Mouse (Mus musculus): Measurements from ENCODE around the gene Ptprr. TPM values are rescaled to one million over a fixed set of nuclear protein-coding genes. Genes with fewer than 3 reads are reported as not detected.

Gene Ptprr
- polyA plus RNA-seq, 1 experiment = 59.4 TPM

DNA sequence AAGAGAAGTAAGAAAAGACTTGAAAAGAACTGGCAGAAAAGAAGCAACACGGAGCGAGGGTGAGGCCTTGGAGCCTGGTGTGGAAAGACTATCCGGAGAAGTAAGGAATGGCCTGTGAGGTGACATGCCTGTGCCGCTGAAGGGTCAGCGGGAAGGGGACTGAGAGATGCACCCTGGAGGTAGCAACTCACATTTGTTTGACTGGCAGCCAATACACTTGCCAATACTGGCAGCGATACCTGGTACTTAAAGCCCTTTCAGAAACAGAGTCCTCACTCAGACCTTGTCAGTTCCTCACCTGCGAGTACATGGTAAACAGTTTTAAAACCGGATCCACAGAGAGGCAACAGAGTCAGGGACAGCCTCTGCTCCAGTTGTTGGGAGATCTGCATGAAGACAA is 122.2 kb downstream of the Ptprr start:
- DNase-seq = peak; percentile 53 to 65
- TF ChIP-seq POLR2A (IDR thresholded peaks at IDR 0.05; ENCODE audit: borderline replicate concordance, insufficient read depth, low read length) = no peak
- TF ChIP-seq CTCF (IDR thresholded peaks at IDR 0.05; ENCODE audit: borderline replicate concordance, insufficient read depth, low read depth, low read length) = no peak
- 32% methylated on average over 8 of the region's 8 CpGs for WGBS

DNA sequence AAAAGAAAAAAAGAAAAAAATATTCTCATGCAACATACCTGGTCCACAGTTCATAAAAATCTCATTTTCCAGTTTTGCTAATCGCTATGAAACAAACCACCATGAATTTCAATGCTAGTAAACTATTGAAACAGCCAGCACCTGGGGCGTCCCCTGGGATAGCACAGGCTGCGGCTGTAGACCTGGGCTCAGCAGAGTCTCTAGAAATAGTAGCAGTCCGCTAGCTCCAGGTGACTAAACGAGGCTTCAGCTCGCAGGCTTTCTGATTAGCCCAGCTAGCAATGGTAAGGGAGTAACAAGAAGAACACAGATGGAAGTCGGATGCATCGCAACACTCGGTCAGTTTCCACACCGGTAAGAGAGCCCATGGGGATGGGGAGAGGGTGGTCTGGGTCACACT is 125.7 kb downstream of the Ptprr start:
- peak overlapping the region; percentile 6 for H3K4me3 ChIP-seq (replicated peaks; ENCODE audit: insufficient read depth, low read depth, low read length)
- DNase-seq = peak; percentile 44 to 48
- no peak for TF ChIP-seq CTCF (IDR thresholded peaks at IDR 0.05; ENCODE audit: borderline replicate concordance, insufficient read depth, low read depth, low read length)
- peaks cover 11% of the 10 kb centered on the region for H3K4me1 ChIP-seq (ENCODE audit: control insufficient read depth, insufficient read depth, low read length)
- no peaks in the 10 kb centered on the region for H3K27me3 ChIP-seq (ENCODE audit: control insufficient read depth, insufficient read depth, low read length)
- WGBS = 47% methylated on average over 10 of the region's 10 CpGs
- H3K27ac ChIP-seq (ENCODE audit: insufficient read depth, low read length) = no peak overlapping the region

More for the DNA sequence above, 122.2 kb downstream of the Ptprr start:
- H3K4me1 ChIP-seq (ENCODE audit: control insufficient read depth, insufficient read depth, low read length) = peaks cover 11% of the 10 kb centered on the region
- no peaks in the 10 kb centered on the region for H3K27me3 ChIP-seq (ENCODE audit: control insufficient read depth, insufficient read depth, low read length)
- no peak overlapping the region for H3K27ac ChIP-seq (ENCODE audit: insufficient read depth, low read length)
- H3K4me3 ChIP-seq (replicated peaks; ENCODE audit: insufficient read depth, low read depth, low read length) = no peak overlapping the region

DNA sequence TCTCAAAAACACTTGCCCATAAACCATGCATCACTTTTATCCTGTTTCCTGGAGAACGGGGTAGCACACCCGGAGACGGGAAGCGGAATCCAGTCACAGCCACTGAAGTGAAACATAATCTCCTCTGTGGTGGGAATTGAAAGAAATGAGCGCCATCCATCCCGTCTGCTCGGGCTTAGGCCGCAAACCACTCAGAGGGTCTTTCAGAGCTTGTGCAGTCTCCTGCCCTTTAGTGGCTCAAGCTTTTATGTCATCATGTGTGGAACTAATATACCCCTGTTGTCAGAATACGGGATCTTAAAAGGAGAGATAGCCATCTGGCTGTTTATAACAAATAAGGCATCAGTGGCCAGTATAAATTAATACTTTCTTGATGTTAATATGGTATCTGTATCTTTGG is 128.1 kb downstream of the Ptprr start:
- TF ChIP-seq POLR2A (IDR thresholded peaks at IDR 0.05; ENCODE audit: borderline replicate concordance, insufficient read depth, low read length) (no peak), CTCF (IDR thresholded peaks at IDR 0.05; ENCODE audit: borderline replicate concordance, insufficient read depth, low read depth, low read length) (no peak)
- Histone ChIP-seq H3K4me1 (ENCODE audit: control insufficient read depth, insufficient read depth, low read length) (peaks cover 11% of the 10 kb centered on the region), H3K27ac (ENCODE audit: insufficient read depth, low read length) (no peak overlapping the region), H3K27me3 (ENCODE audit: control insufficient read depth, insufficient read depth, low read length) (no peaks in the 10 kb centered on the region), H3K4me3 (replicated peaks; ENCODE audit: insufficient read depth, low read depth, low read length) (no peak overlapping the region)
- 64% methylated on average over 9 of the region's 9 CpGs for WGBS
- no peak for DNase-seq

DNA sequence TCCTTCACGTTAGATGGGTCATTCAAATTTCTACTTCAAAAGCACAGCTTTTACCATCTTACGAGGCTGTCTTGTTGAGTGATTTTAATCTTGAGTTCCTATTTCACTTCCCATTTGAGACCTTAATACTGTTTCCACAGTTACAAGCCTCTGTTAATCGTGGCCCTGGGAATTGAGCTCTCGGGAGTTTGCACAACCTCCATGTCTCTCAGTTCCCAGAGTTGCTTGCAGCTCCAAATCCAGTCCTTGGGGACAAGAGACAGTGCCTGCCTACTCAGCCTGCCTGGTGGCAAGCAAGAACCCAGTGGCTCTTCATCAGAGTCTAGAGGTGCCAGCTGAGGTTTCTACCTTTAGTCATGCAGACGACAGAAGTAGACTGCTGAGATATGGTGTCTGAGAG is 136.7 kb downstream of the Ptprr start:
- no peaks in the 10 kb centered on the region for H3K27me3 ChIP-seq (ENCODE audit: control insufficient read depth, insufficient read depth, low read length)
- no peak for DNase-seq
- H3K4me3 ChIP-seq (replicated peaks; ENCODE audit: insufficient read depth, low read depth, low read length) = no peak overlapping the region
- no peak for TF ChIP-seq CTCF (IDR thresholded peaks at IDR 0.05; ENCODE audit: borderline replicate concordance, insufficient read depth, low read depth, low read length)
- no peak for TF ChIP-seq POLR2A (IDR thresholded peaks at IDR 0.05; ENCODE audit: borderline replicate concordance, insufficient read depth, low read length)
- 86% methylated on average over 5 of the region's 5 CpGs for WGBS
- no peaks in the 10 kb centered on the region for H3K4me1 ChIP-seq (ENCODE audit: control insufficient read depth, insufficient read depth, low read length)
- H3K27ac ChIP-seq (ENCODE audit: insufficient read depth, low read length) = no peak overlapping the region

DNA sequence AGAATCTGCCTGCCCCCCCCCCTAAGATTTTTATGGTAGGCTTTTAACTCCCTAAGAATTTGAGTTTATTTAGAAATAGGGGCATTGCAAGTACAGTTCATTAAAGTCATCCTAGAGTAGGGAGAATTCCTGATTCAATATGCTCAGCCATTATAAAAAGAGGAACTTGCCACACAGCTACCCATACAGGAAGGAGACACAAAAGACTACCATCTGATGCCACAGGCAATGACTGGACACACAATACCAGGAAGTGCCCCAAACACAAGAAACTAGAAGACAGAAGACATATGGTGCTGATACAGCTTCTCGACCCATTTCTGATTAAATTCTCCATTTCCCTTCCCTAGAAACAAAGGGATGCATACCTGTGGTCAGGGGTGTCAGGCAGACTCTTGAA is 138.7 kb downstream of the Ptprr start:
- no peaks in the 10 kb centered on the region for H3K4me1 ChIP-seq (ENCODE audit: control insufficient read depth, insufficient read depth, low read length)
- TF ChIP-seq POLR2A (IDR thresholded peaks at IDR 0.05; ENCODE audit: borderline replicate concordance, insufficient read depth, low read length) = no peak
- no peak for TF ChIP-seq CTCF (IDR thresholded peaks at IDR 0.05; ENCODE audit: borderline replicate concordance, insufficient read depth, low read depth, low read length)
- 81% methylated on average over 1 of the region's 1 CpGs for WGBS
- no peak overlapping the region for H3K27ac ChIP-seq (ENCODE audit: insufficient read depth, low read length)
- H3K4me3 ChIP-seq (replicated peaks; ENCODE audit: insufficient read depth, low read depth, low read length) = no peak overlapping the region
- DNase-seq = no peak
- no peaks in the 10 kb centered on the region for H3K27me3 ChIP-seq (ENCODE audit: control insufficient read depth, insufficient read depth, low read length)

DNA sequence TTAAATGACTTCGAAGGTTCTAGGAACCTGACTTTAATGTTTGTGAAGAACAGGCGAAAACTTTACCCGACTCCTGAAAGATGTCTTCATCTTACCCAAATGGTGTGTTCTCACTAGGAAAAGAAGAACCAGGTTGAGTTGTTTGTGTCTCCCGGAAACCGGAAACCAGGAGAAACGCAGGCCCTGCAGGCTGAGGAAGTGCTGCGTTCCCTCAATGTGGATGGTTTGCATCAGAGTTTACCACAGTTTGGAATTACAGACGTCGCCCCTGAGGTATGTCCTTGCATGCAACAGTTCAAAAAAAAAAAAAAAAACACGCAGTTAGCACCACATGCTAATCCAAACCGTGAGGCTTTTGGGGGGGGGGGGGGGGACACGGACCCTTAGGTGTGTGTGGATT is 144.3 kb downstream of the Ptprr start:
- no peak for DNase-seq
- H3K27me3 ChIP-seq (ENCODE audit: control insufficient read depth, insufficient read depth, low read length) = no peaks in the 10 kb centered on the region
- 83% methylated on average over 12 of the region's 12 CpGs for WGBS
- H3K4me1 ChIP-seq (ENCODE audit: control insufficient read depth, insufficient read depth, low read length) = no peaks in the 10 kb centered on the region
- TF ChIP-seq CTCF (IDR thresholded peaks at IDR 0.05; ENCODE audit: borderline replicate concordance, insufficient read depth, low read depth, low read length) (no peak), POLR2A (IDR thresholded peaks at IDR 0.05; ENCODE audit: borderline replicate concordance, insufficient read depth, low read length) (no peak)
- H3K27ac ChIP-seq (ENCODE audit: insufficient read depth, low read length) = no peak overlapping the region
- no peak overlapping the region for H3K4me3 ChIP-seq (replicated peaks; ENCODE audit: insufficient read depth, low read depth, low read length)

DNA sequence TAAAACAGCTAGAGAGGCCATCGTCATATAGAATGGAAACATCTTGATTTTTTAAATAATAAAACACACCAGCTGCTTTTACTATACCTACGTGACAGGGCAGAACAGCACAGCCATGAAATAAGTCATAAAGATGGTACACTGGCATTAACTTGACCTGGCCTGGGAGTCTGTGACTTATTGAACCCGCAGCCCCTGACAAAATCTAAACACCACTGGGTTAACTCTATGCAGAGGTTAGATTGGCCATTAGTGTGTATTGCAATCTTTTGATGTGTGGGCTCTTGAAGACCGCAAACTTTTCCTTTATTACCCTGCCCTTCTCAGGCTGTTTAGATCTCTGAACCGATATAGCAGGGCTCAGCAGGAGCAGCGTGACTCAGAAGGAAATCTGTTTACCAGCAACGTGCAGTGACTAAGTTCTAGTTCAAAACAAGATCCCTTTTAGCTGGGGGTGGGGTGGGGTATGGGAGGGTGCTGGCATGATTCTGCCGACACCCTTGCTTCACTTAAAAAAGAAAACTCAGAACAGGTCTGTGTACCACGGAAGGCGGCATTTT is 157.4 kb downstream of the Ptprr start:
- H3K4me1 ChIP-seq (ENCODE audit: control insufficient read depth, insufficient read depth, low read length) = no peaks in the 10 kb centered on the region
- WGBS = 69% methylated on average over 10 of the region's 10 CpGs
- DNase-seq = no peak
- H3K4me3 ChIP-seq (replicated peaks; ENCODE audit: insufficient read depth, low read depth, low read length) = no peak overlapping the region
- no peaks in the 10 kb centered on the region for H3K27me3 ChIP-seq (ENCODE audit: control insufficient read depth, insufficient read depth, low read length)
- TF ChIP-seq CTCF (IDR thresholded peaks at IDR 0.05; ENCODE audit: borderline replicate concordance, insufficient read depth, low read depth, low read length) (no peak), POLR2A (IDR thresholded peaks at IDR 0.05; ENCODE audit: borderline replicate concordance, insufficient read depth, low read length) (no peak)
- H3K27ac ChIP-seq (ENCODE audit: insufficient read depth, low read length) = no peak overlapping the region

DNA sequence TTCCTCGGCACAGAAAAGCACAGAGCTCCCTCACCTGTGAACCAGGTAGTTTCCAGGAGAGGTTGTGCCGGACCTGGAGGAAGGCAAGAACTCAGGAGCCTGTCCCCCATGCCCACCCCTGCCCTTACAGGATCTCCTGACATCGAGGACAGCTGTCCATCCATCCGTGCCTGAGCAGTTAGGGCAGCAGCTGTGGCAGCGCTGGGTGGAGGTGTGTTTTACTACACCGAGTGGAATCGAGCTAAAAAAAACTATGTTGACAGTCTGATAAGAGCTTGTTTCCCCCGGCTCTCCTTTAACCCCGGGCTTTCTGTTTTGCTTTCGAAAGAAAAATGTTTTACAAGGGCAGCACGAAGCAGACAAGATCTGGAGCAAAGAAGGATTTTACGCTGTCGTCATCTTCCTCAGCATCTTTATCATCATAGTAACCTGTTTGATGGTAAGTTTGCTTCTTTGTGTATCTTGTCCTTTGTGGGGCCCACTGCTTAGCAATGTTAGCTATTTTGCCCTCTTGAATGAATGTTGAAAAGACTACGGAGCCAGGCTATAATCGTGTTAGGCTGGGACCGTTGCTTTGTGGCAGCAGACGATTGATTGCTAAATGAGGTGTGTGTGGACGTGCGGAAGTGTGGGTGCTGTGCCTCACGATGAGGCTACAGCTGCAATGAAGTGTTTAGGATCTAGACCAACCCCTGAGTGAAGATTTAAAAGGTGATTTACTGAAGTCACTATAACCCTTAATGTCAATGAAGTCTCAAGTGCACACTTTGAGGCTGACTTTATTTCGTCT is 159.6 kb downstream of the Ptprr start:
- Histone ChIP-seq H3K4me1 (ENCODE audit: control insufficient read depth, insufficient read depth, low read length) (no peaks in the 10 kb centered on the region), H3K27me3 (ENCODE audit: control insufficient read depth, insufficient read depth, low read length) (no peaks in the 10 kb centered on the region), H3K4me3 (replicated peaks; ENCODE audit: insufficient read depth, low read depth, low read length) (no peak overlapping the region), H3K27ac (ENCODE audit: insufficient read depth, low read length) (no peak overlapping the region)
- DNase-seq = no peak
- WGBS = 52% methylated on average over 21 of the region's 21 CpGs
- no peak for TF ChIP-seq POLR2A (IDR thresholded peaks at IDR 0.05; ENCODE audit: borderline replicate concordance, insufficient read depth, low read length)
- no peak for TF ChIP-seq CTCF (IDR thresholded peaks at IDR 0.05; ENCODE audit: borderline replicate concordance, insufficient read depth, low read depth, low read length)
